Mouse (Mus musculus) activated CD4-positive, CD25-positive, alpha-beta regulatory T cell (primary cell): Measurements from ENCODE around the gene Pde4c. TPM values are rescaled to one million over a fixed set of nuclear protein-coding genes. Genes with fewer than 3 reads are reported as not detected.

Source experiments
- polyA plus RNA-seq, 2 experiments: library from polyadenylated mRNA; unstranded; fragments of 100-300 nt; shearing (Covaris generic); gene quantifications; one replicate each; pipeline ENCODE4 v1.2.1; 2017

Gene Pde4c
- 1 to 10 TPM; 1.0 to 1.3 TPM for polyA plus RNA-seq

DNA sequence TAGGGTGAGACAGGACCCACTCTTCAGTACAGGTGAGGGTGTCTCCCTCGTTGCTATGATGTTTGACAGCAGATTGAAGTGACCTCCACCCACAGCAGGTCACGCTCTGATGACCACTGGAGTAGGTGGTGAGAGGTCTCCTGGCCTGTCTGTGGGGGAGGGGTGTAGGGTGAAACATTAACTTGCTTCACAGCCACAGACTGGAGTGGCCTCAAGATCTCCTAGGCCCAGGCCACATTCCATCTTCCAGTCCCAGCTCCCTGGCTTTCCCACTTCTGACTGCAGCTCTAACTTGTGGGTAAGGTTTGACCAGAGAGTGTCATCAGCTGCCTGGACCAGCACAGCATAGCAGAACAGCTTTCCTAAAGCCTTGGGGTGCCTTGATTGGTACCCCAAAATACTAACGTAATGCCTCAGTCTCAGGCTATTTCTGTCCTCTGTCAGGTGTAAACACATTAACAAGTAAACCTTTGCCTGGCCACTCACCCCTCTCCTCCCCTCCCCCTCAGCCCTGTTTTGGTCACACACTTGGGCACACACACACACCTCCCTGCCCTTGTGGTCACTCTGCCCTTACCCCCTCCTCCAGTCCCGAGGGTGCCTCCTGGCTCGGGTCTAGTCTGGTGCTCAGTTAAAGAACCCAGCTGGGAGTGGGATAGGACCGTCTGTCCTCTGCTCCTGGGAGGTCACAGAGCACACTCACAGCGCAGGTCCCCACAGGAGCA lies at the start of gene Pde4c:
Pde4c (plus strand) TSS at position 235 of the 725 bp plus-strand sequence.

DNA sequence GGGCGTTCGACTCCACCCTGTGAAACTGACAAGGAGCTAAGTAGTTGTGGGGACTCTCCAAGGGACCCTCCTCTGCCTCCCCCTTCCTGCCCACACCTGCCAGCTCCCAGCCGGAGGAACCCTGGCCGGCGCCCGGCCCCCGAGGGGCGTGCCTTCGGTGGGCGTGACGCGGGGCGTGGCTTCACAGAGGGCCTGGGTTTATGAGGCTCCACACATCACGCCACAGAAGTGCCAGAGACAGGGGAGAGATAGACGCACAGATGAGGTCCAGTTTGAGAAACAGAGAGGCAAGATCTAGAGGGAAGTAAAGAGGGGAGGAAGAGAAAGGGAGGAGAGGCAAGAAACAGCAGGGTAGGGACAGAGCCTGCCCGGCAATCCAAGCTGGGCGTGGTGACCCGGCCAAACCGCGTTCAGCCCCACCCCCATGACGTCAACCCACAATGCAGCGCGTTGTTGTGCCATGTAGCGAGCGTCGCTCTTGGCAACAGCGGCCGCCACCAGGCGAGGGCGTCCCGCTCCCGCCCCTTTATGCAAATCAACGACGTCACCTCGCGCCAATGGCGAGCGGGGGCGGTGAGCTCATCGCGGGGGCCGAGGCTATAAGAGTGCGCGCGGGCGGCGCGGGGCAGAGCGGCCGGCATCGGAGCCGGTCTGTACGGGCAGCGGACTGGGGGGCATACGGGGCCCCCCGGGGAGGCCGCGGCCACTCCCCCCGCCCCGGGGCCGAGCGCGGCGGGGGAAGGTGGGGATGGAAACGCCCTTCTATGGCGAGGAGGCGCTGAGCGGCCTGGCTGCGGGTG lies 25.0 kb upstream of the Pde4c start, which contains the start of gene Jund:
Jund (plus strand) TSS at position 640 of the 800 bp plus-strand sequence.

DNA sequence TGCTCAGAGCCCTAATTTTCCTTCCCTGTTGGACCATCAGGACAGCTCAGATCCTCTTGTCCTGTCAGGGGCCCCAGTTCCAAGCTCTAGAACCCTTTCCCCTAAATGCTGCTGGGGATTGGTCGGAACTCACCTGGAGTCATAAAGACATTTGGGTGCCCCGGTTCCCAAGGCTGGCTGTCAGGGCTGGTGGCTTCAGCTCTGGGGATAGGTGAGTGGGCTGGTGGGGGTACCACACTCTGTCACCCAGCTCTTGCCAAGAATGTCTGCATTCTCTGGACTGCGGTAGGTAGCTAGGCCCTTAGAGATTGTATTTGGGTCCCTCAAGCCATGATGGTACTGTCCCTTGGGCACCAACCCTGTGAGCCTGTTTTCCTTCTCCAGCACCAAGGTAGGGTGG lies 20.2 kb upstream of the Pde4c start, which contains the start of gene Iqcn:
Iqcn (plus strand) TSS at position 171 of the 400 bp plus-strand sequence.

DNA sequence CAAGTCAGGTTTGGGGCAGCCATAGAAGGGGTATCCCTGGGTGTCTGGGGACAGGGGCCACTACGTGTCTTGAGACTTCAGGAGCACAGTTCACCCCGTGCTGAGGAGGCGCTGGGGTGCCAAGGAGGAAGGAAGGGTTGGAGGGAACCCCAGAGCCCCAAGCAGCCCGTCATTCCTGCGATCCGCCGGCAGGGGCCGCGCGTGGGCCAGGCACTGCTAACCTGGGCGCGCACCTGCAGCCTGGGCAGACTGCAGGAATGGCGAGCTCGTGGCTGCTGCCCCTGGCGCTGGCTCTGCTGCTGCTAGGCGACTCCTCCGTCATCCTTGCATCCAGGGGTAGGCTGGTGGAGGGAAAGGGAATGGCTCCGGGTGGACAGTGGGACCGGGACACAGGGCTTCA lies 5.2 kb upstream of the Pde4c start, which contains the start of gene Gm3336:
Gm3336 (plus strand) TSS at position 247 of the 400 bp plus-strand sequence.

GRCm38 (mm10) chr8:70754043-70754870 lies 30.7 kb downstream of the Pde4c start, which contains the start of gene Rab3a:
TSS of gene Rab3a (plus strand) at chr8:70754679.

GRCm38 (mm10) chr8:70760775-70761406 lies 37.4 kb downstream of the Pde4c start, which contains the start of gene Mpv17l2:
TSS of gene Mpv17l2 (minus strand) at chr8:70760946.

DNA sequence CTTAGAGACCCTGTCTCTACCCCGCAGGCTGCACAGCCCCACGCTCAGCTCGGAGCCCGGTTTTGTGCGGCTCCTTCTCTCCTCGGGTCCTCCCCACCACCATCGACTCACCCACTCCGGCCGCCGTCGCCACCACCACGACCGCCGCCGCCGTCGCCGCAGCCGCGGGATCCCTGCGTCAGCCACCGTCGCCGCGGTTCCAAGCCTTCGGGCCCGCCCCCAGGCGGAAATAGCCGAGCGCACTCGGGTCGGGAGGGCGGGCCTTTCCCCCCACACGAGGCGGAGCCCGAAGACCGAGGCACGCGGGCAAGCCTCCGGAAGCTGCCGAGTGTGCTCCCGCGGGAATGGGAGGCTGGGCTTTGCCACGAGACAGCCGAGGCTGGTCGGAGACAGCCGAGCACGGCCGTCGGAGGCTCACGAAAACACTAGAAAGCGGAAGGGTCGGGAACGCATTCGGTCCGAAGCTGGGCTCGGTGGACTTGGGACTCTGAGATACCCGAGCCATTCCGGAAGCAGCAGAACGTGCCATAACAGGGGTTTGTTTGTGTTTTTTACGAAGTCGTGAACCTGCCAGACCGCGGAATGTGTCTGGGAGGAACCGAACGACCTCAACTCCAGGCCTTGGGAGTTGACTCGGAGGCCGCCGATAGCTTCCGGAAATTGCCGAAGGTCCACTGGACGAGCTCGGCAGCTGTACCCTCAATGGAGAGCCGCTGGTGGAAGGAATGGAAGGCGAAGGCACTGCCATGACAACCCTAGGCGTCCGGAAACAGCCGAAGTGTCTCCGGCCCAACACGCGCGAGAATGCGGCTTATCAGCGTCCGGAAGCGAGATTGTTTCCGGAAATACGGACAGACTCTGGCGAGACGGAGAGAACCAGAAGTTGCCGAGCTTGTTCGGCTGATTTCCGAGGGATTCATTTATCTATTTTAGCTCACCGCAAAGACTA lies 53.2 kb downstream of the Pde4c start, which contains the start of gene Pik3r2:
Pik3r2 (minus strand) TSS at position 218 of the 949 bp plus-strand sequence.

Other genes starting within 250 kb of the Pde4c start
- 10 to 100 TPM; 10.3 to 17.8 TPM for gene Klhl26, start 246.8 kb upstream of the Pde4c start, polyA plus RNA-seq
- gene Tmem59l, start 236.4 kb upstream of the Pde4c start, polyA plus RNA-seq = not detected
- gene Crlf1, start 230.6 kb upstream of the Pde4c start, polyA plus RNA-seq = not detected
- gene Rex1bd, start 217.0 kb upstream of the Pde4c start, polyA plus RNA-seq = 100 to 1,000 TPM; 103 to 125 TPM
- gene Uba52, start 212.9 kb upstream of the Pde4c start, polyA plus RNA-seq = 1,000 to 10,000 TPM in 1 of 2 experiments, 100 to 1,000 TPM in 1; 932 to 1,504 TPM
- gene Fkbp8, start 196.0 kb upstream of the Pde4c start, polyA plus RNA-seq = 100 to 1,000 TPM; 372 to 404 TPM
- 100 to 1,000 TPM; 108 to 123 TPM for gene Kxd1, start 195.8 kb upstream of the Pde4c start, polyA plus RNA-seq
- gene Ell, start 184.3 kb upstream of the Pde4c start, polyA plus RNA-seq = 10 to 100 TPM; 25.7 to 27.7 TPM
- 10 to 100 TPM; 31.5 to 78.3 TPM for gene Isyna1, start 129.3 kb upstream of the Pde4c start, polyA plus RNA-seq
- gene Ssbp4, start 114.8 kb upstream of the Pde4c start, polyA plus RNA-seq = 100 to 1,000 TPM; 121 to 146 TPM
- gene Lrrc25, start 107.6 kb upstream of the Pde4c start, polyA plus RNA-seq = under 1 TPM; 0.38 to 0.74 TPM
- gene Gdf15, start 91.3 kb upstream of the Pde4c start, polyA plus RNA-seq = not detected
- gene Pgpep1, start 63.3 kb upstream of the Pde4c start, polyA plus RNA-seq = 1 to 10 TPM; 4.7 to 9.1 TPM
- gene Lsm4, start 50.5 kb upstream of the Pde4c start, polyA plus RNA-seq = 100 to 1,000 TPM; 348 to 441 TPM
- gene Jund, start 24.8 kb upstream of the Pde4c start, polyA plus RNA-seq = 100 to 1,000 TPM; 757 to 879 TPM
- gene Iqcn, start 20.3 kb upstream of the Pde4c start, polyA plus RNA-seq = not detected
- not detected for gene Gm3336, start 5.2 kb upstream of the Pde4c start, polyA plus RNA-seq
- gene Rab3a, start 31.0 kb downstream of the Pde4c start, polyA plus RNA-seq = 10 to 100 TPM in 1 of 2 experiments, 1 to 10 TPM in 1; 9.7 to 16.6 TPM
- 10 to 100 TPM; 59.1 to 73.1 TPM for gene Mpv17l2, start 37.2 kb downstream of the Pde4c start, polyA plus RNA-seq
- 10 to 100 TPM; 13.9 to 22.7 TPM for gene Pik3r2, start 53.0 kb downstream of the Pde4c start, polyA plus RNA-seq
- 10 to 100 TPM; 54.7 to 94.0 TPM for gene Mast3, start 81.3 kb downstream of the Pde4c start, polyA plus RNA-seq
- 10 to 100 TPM; 29.0 to 82.4 TPM for gene Il12rb1, start 84.7 kb downstream of the Pde4c start, polyA plus RNA-seq
- gene Arrdc2, start 116.0 kb downstream of the Pde4c start, polyA plus RNA-seq = 10 to 100 TPM; 13.9 to 20.1 TPM
- gene Kcnn1, start 139.5 kb downstream of the Pde4c start, polyA plus RNA-seq = under 1 TPM in 1 of 2 experiments, not detected in 1; 0.06 TPM
- gene Ccdc124, start 150.2 kb downstream of the Pde4c start, polyA plus RNA-seq = 10 to 100 TPM; 62.7 to 99.4 TPM
- not detected for gene Slc5a5, start 169.0 kb downstream of the Pde4c start, polyA plus RNA-seq
- 1,000 to 10,000 TPM; 4,681 to 8,115 TPM for gene Rpl18a, start 173.7 kb downstream of the Pde4c start, polyA plus RNA-seq
- 10 to 100 TPM; 37.1 to 44.8 TPM for gene Map1s, start 182.2 kb downstream of the Pde4c start, polyA plus RNA-seq